Mouse (Mus musculus) embryonic facial prominence, embryonic 10.5 days (tissue): ENCODE data around the gene Zfhx2. TPM values are rescaled to one million over a fixed set of nuclear protein-coding genes. Genes with fewer than 3 reads are reported as not detected.
A peak's percentile ranks its signal among the peaks of the same experiment; 100 is the strongest.

Experiments
- DNase-seq: peaks from one replicate; pipeline ENCODE4 v3.0.0-alpha.2; 2017; ENCODE audit warnings: low spot score
- H3K27ac ChIP-seq: fragments of 300-500 bp; sonication (generic); replicated peaks from 2 replicates; pipeline ENCODE4 v1.5.1; 2016; ENCODE audit warnings: mild to moderate bottlenecking
- H3K27me3 ChIP-seq: fragments of 300-500 bp; sonication (generic); replicated peaks from 2 replicates; pipeline ENCODE4 v1.6.1; 2016; ENCODE audit warnings: low read depth, mild to moderate bottlenecking; ENCODE audit not compliant: poor library complexity, severe bottlenecking
- H3K36me3 ChIP-seq: fragments of 300-500 bp; sonication (generic); replicated peaks from 2 replicates; pipeline ENCODE4 v1.6.1; 2016; ENCODE audit warnings: mild to moderate bottlenecking, moderate library complexity
- H3K4me1 ChIP-seq: fragments of 300-500 bp; sonication (generic); 2 replicates; pipeline ENCODE4 v1.6.1; 2016
- H3K4me3 ChIP-seq: fragments of 300-500 bp; sonication (generic); 2 replicates; pipeline ENCODE4 v1.5.1; 2016; ENCODE audit warnings: mild to moderate bottlenecking, moderate library complexity
- H3K9me3 ChIP-seq: fragments of 300-500 bp; sonication (generic); 2 replicates; pipeline ENCODE4 v1.6.1; 2016; ENCODE audit warnings: mild to moderate bottlenecking
- WGBS: fragments of 180-500 bp; shearing (Covaris S2); methylation state at CpG from one replicate; pipeline ENCODE4 v1.1.7; 2016; 5-methylcytosine and 5-hydroxymethylcytosine counted together
- polyA plus RNA-seq: library from polyadenylated mRNA; unstranded; fragments of >200 nt; fragmentation: Nextera tagmentation; extraction: Ambion mirVana; gene quantifications from 2 replicates; pipeline ENCODE4 v1.2.1, GENCODE M21; 2016

Zfhx2 gene
- polyA plus RNA-seq, 1 experiment from 2014 or later = 6.8 TPM

DNA sequence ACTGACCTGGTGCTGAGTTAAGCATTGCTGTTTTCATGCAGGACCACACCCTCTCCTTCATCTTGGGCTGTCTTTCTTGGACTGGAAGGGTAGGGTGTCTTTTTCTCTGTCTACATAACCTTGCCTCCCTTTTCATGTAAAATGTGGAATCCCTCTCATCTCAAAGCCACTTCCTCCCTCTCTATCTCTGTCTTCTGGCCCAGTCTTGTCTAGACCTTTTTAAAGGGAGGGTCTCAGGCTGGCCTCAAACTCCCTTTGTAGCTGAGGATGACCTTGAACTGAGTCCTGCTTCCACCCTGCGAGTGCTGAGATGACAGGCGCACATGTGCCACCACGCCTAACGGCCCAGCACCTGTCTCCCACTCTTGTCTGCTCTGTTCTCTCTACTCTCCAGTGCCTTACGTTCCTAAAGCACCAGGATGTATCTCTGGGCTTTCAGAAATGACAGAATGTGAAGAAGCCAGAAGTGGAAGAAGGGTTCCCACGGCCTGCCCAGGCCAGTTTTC is 6.1 kb downstream of the Zfhx2 start:
- H3K4me1 ChIP-seq = peaks cover 46% of the 10 kb centered on the region
- no peaks in the 10 kb centered on the region; the same call in 1 of the 2 replicates for H3K36me3 ChIP-seq
- no peaks in the 10 kb centered on the region for H3K9me3 ChIP-seq

DNA sequence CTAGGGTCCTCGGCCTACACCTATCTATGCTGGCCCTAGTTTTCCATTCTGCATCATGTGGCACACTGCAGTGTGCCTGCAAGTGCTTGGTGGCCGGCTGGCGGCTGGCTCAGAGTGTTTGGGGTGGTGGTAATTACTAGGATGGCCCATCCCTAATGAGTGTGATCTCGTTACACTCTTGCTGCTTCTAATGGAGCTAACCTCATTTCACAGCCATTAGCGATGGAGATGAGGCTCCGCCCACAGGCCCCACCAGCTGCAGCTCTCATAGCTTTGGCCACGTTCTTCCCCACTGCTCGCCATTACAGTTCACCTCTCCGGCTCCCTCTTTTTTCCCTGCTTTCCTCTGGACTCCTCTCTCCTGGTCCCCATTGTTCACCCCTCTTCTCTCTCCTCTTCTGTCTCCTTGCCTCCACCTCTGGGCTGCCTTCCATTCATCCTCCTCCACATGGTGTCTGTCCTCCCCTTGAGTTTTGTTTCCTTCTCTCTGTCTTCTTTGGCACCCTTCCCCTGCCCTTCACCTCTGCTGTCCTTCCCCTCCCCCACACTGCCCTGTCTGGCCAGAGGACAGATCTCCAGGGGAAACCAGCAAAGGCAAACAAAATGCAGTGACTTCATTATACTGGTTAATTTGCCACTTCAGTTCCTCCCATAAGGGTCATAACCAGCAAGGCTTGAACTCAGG is 6.7 kb downstream of the Zfhx2 start:
- no peak for DNase-seq
- Histone ChIP-seq H3K27ac (peak overlapping the region; percentile 5; the same call in 1 of the 2 replicates), H3K4me3 (no peak overlapping the region), H3K9me3 (no peaks in the 10 kb centered on the region), H3K27me3 (0 out of 2 replicates have a peak, but pooled peaks cover 3% of the 10 kb centered on the region), H3K36me3 (no peaks in the 10 kb centered on the region; the same call in 1 of the 2 replicates), H3K4me1 (peaks cover 40% of the 10 kb centered on the region)
- 40% methylated on average over 9 of the region's 9 CpGs for WGBS

More for the DNA sequence above, 6.1 kb downstream of the Zfhx2 start:
- WGBS = 87% methylated on average over 6 of the region's 6 CpGs
- no peak overlapping the region for H3K4me3 ChIP-seq
- DNase-seq = no peak
- H3K27me3 ChIP-seq = peaks cover 9% of the 10 kb centered on the region
- no peak overlapping the region for H3K27ac ChIP-seq

DNA sequence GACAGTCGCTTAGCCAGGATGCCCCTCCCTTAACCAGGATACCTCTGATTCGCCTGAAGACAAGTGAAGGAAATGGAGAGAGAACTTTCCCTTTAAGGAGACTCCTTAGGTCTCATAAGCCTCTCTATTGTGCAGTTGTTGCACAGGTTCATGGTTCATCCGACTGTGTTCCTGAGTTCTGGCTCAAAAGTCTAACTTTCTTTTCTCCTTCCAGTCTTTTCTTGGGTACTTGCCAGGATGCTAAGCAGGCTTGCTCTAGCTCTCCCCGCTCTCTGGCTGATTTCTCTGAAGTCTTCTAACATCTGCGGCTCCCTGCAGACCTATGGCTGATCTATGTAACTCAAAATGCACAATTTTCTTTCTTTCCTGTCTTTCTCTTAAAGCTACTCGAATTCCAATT is 8.6 kb downstream of the Zfhx2 start:
- Histone ChIP-seq H3K27ac (no peak overlapping the region), H3K36me3 (no peaks in the 10 kb centered on the region; the same call in 1 of the 2 replicates), H3K4me3 (no peak overlapping the region), H3K27me3 (peaks cover 7% of the 10 kb centered on the region), H3K4me1 (peaks cover 41% of the 10 kb centered on the region), H3K9me3 (no peaks in the 10 kb centered on the region)
- no peak for DNase-seq
- WGBS = 77% methylated on average over 6 of the region's 6 CpGs

DNA sequence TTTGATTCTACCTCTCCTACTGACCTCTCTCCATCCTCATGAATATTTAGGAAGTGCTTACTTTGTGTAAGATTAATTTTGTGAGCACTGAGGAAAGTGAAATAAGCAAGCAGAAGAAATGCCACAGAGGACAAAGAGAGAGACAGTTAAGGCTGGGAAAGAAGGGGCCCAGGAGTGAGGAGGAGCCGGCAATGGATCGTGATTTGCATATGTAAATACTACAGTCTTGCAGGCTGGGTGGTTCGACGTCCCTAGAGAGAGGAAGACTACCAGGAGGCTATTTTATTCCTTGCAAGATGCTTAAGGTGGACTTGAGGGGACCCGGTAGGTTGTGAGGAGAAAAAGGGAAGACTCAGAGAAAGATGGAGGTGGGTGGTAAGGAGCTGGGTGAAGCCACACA is 11.0 kb downstream of the Zfhx2 start:
- no peaks in the 10 kb centered on the region; the same call in 1 of the 2 replicates for H3K36me3 ChIP-seq
- no peaks in the 10 kb centered on the region for H3K9me3 ChIP-seq
- no peak overlapping the region for H3K4me3 ChIP-seq
- peaks cover 30% of the 10 kb centered on the region for H3K27me3 ChIP-seq
- DNase-seq = no peak
- no peak overlapping the region for H3K27ac ChIP-seq
- peaks cover 37% of the 10 kb centered on the region for H3K4me1 ChIP-seq
- 46% methylated on average over 5 of the region's 5 CpGs for WGBS

DNA sequence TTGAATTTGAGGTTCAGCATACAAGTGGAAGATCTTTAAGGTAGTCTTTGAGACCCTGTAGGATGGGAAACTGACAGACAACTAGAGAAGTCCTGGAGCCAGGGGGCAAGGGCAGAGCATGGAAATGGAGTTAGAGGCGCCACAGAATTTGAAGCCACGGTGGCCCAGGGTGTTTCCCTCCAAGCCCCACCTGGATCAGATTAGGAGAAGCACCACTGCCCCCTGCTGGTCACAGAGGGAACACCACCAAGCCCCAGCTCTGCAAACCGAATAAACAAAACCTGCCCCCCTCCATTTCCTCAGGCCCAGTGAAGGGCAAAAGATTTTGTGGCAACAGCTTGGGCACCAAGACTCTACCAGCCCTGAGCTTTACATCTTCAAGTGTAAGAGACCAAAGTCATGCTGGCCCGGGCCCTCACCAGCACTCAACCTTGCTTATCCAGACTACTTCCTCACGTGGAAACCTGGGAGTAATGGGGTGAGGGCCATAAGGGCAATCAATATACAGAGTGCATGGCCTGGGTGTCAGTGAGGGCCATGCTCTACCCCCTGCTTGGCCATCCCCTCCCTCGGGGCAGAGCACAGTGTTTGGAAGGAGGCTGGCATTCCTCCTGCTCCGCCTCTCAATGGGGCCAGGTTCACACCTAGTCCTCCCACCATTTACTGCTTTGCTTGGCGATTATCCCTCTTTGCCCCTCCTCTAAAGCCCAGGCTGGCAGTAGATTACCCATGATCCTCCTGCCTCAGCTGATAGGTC is 12.7 kb downstream of the Zfhx2 start:
- peak overlapping the region; percentile 65 for H3K27ac ChIP-seq

DNA sequence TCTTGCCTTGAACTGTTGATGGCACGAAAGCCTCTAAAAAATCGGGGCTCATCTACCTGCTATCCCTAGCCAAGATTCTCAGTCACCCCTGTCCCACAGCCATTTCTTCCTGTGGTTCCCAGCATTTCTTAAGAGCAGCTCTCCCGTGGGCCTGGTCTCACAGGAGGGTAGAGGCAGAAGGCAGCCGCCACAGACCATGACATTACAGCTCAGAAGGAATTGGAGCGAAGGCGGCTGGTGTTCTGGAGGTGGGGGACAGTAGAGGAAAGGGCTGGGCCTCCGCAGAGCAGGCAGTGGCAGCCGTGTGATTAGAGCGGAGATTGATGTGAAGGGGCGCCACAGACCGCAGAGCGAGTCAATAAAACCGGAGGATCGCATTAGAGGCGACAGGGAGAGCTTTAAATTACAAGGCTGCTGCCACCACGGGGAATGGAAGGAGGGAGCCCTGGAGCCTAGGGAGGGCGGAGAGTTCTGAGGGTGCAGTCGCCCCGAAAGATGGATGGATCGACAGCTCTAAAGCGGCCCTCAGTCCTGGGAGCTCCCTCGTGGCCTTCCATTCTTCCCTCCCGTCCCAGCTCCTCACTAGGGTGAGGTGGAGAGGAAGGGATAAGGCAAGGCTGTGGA is 13.6 kb downstream of the Zfhx2 start:
- Histone ChIP-seq H3K9me3 (no peaks in the 10 kb centered on the region), H3K4me1 (peaks cover 27% of the 10 kb centered on the region), H3K36me3 (peaks cover 19% of the 10 kb centered on the region), H3K27ac (peak overlapping the region; percentile 65), H3K4me3 (peak overlapping the region; percentile 45), H3K27me3 (peaks cover 44% of the 10 kb centered on the region)
- DNase-seq = peak; percentile 47
- 3% methylated on average over 23 of the region's 23 CpGs for WGBS

More for the DNA sequence above, 12.7 kb downstream of the Zfhx2 start:
- H3K36me3 ChIP-seq = peaks cover 10% of the 10 kb centered on the region
- H3K27me3 ChIP-seq = peaks cover 36% of the 10 kb centered on the region
- peak; percentile 88 for DNase-seq
- peak overlapping the region; percentile 45 for H3K4me3 ChIP-seq
- H3K9me3 ChIP-seq = no peaks in the 10 kb centered on the region
- H3K4me1 ChIP-seq = peaks cover 27% of the 10 kb centered on the region
- WGBS = 20% methylated on average over 8 of the region's 8 CpGs

DNA sequence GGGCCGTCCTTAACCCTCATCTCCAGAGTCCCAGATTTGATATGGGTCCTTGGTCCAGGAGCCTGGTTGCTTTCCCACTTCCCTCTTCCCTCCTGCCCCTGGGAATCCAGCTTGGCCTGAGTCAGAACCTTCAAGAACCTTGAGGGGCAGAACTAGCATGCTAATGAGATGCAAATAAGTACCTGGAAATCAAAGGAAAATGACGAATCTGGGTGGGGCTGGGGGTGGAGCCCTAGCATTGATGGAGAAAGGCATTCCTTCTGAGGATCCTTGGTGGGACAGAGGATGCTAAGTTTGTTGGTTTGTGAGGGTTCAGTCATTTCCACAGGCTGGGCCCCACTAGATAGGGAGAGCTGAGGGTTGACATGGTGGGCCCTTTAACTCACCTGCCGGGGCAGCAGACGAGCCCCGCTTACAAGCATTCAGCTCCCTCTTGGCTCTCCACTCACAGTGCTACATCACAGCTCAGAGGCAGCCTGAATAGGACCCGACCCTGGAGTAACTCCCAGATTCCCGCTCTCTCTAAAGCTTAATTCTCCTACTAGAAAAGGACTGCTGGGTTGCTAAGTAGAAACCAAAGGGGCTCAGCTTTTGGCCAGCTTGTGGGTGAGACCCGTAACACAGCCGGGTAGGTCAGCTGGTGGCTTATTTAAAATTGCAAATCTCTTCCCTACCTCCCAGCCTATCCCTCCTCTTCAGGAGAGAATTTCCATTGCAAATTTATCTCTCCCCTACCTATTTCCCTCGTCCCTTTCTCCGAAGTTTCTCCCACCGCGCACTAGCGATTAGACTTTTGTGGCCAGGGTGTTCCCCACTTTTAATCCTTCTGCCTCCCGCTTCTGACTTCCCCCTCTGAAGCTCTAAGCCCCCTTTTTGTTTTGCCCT is 14.4 kb downstream of the Zfhx2 start:
- Histone ChIP-seq H3K9me3 (no peaks in the 10 kb centered on the region), H3K4me1 (peaks cover 31% of the 10 kb centered on the region), H3K4me3 (peak overlapping the region; percentile 45; the same call in 1 of the 2 replicates), H3K36me3 (peaks cover 26% of the 10 kb centered on the region), H3K27me3 (peaks cover 51% of the 10 kb centered on the region), H3K27ac (no peak overlapping the region)
- DNase-seq = no peak
- 17% methylated on average over 15 of the region's 15 CpGs for WGBS

DNA sequence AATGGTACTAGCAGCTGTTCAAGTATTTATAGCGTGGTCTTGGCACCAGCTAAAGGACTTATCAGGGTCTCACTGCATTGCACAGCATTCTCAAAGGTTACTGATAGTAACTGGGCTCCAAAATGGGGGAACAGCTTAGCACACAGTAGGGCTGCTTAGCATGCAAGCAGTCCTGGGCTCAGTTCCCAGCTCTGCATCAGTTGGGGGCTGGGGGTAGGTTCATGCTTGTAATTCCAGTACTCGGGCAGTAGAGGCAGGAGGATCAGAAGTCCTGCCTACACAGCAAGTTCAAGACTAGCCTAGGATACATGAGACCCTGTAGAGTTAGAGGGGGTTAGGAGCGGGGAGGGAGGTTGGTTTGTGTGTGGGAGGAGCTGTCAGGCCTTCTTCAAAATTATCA is 15.2 kb downstream of the Zfhx2 start:
- Histone ChIP-seq H3K27me3 (peaks cover 59% of the 10 kb centered on the region), H3K4me3 (no peak overlapping the region), H3K36me3 (peaks cover 34% of the 10 kb centered on the region), H3K27ac (no peak overlapping the region), H3K4me1 (peaks cover 39% of the 10 kb centered on the region), H3K9me3 (no peaks in the 10 kb centered on the region)
- no peak for DNase-seq
- 64% methylated on average over 3 of the region's 3 CpGs for WGBS

DNA sequence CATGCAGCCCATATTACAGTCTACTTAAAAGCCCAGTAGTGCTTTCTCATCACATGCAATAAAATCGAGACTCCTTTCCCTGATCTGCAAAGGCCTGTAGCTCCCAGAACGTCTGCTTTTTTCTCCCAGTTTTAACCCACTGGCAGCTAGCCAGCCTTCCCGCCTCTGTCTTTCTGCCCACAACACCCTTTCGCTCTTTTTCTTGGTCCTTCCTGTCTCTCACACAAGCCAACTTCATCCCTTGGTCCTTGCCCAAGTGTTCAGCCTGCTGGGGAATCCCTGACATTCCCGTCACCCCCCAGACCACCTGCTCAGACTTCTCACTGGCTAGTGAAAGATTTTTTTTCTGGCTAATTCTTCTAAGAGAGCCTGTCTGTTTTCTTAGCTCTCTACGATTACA is 15.9 kb downstream of the Zfhx2 start:
- Histone ChIP-seq H3K9me3 (no peaks in the 10 kb centered on the region), H3K27ac (no peak overlapping the region), H3K4me3 (no peak overlapping the region), H3K27me3 (peaks cover 66% of the 10 kb centered on the region), H3K36me3 (peaks cover 34% of the 10 kb centered on the region), H3K4me1 (peaks cover 46% of the 10 kb centered on the region)
- 65% methylated on average over 6 of the region's 6 CpGs for WGBS
- DNase-seq = no peak

DNA sequence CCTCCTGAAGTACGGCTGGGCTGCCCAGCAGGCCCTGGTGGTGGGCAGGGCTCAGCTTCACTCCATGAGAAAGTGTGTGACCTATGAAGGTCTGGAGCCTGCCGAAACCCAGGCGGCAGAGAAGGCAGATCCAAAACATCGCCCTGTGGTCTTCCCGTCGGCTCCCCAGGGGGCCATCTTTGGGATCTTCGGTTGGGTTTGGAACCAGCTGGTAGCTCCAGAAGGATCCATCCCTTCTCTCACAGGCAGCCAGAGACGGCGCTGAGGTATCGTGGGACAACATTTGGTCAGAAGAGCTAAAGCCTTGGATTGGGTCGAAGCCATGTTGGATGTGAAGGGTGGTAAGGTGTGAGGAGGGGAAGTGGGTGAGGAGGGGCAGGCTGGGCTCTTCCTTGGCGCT is 17.7 kb downstream of the Zfhx2 start:
- Histone ChIP-seq H3K36me3 (peaks cover 41% of the 10 kb centered on the region), H3K4me1 (peaks cover 48% of the 10 kb centered on the region), H3K27me3 (peaks cover 78% of the 10 kb centered on the region), H3K9me3 (no peaks in the 10 kb centered on the region), H3K27ac (no peak overlapping the region), H3K4me3 (no peak overlapping the region)
- no peak for DNase-seq
- WGBS = 94% methylated on average over 12 of the region's 12 CpGs

DNA sequence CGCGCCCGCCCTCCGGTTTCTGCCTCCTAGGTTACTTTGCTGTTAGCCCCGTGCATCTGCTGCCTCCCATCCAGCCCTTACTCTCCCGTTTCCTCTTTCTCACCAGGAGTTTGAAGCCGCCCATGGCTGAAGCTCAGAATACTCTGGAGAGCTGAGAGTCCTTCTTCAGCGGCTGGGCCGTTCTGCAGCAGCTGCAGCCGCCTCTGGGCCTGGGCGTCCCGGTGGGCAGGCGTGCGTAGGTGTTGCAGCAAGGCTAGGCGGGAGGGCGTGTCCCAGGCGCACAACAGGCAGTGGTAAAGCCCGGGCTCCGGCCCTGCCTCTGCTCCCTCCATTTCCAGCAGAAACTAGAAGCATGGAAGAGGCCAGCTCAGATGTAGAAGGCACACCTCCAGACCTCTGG is 20.4 kb downstream of the Zfhx2 start:
- Histone ChIP-seq H3K4me3 (no peak overlapping the region; the same call in 1 of the 2 replicates), H3K9me3 (no peaks in the 10 kb centered on the region), H3K27ac (peak overlapping the region; percentile 5; the same call in 1 of the 2 replicates), H3K27me3 (peaks cover 53% of the 10 kb centered on the region), H3K4me1 (peaks cover 26% of the 10 kb centered on the region), H3K36me3 (peaks cover 62% of the 10 kb centered on the region)
- 26% methylated on average over 19 of the region's 19 CpGs for WGBS
- peak; percentile 35 for DNase-seq
